Mouse (Mus musculus) heart, embryonic 10.5 days (tissue): ENCODE results near the gene Cib4. TPM values are rescaled to one million over a fixed set of nuclear protein-coding genes. Genes with fewer than 3 reads are reported as not detected.

Experiments
- DNase-seq: peaks from one replicate; pipeline ENCODE4 v3.0.0-alpha.2; 2017; ENCODE audit warnings: low spot score
- H3K27ac ChIP-seq: fragments of 300-500 bp; sonication (generic); 2 replicates; pipeline ENCODE4 v1.5.1; 2016; ENCODE audit warnings: mild to moderate bottlenecking
- H3K27me3 ChIP-seq: fragments of 300-500 bp; sonication (generic); 2 replicates; pipeline ENCODE4 v1.6.1; 2016; ENCODE audit warnings: mild to moderate bottlenecking; ENCODE audit not compliant: poor library complexity, insufficient read depth, severe bottlenecking
- H3K36me3 ChIP-seq: fragments of 300-500 bp; sonication (generic); 2 replicates; pipeline ENCODE4 v1.6.1; 2016; ENCODE audit warnings: mild to moderate bottlenecking, moderate library complexity
- H3K4me1 ChIP-seq: fragments of 300-500 bp; sonication (generic); 2 replicates; pipeline ENCODE4 v1.6.1; 2016; ENCODE audit warnings: mild to moderate bottlenecking
- H3K4me3 ChIP-seq: fragments of 300-500 bp; sonication (generic); 2 replicates; pipeline ENCODE4 v1.5.1; 2016; ENCODE audit warnings: mild to moderate bottlenecking, moderate library complexity
- H3K9me3 ChIP-seq: fragments of 300-500 bp; sonication (generic); 2 replicates; pipeline ENCODE4 v1.6.1; 2016; ENCODE audit warnings: mild to moderate bottlenecking, moderate library complexity
- WGBS: fragments of 180-500 bp; shearing (Covaris S2); methylation state at CpG from one replicate; pipeline ENCODE4 v1.1.7; 2016; 5-methylcytosine and 5-hydroxymethylcytosine counted together
- polyA plus RNA-seq: library from polyadenylated mRNA; unstranded; fragments of >200 nt; fragmentation: Nextera tagmentation; extraction: Ambion mirVana; gene quantifications from 2 replicates; pipeline ENCODE4 v1.2.1, GENCODE M21; 2016

Cib4 gene
- polyA plus RNA-seq, 1 experiment from 2014 or later, result not detected

GRCm38 (mm10) chr5:30490215-30490614, 55.4 kb downstream of the Cib4 start:
- no peak for DNase-seq
- Histone ChIP-seq H3K27ac (no peak overlapping the region), H3K4me3 (no peak overlapping the region), H3K4me1 (peaks cover 12% of the 10 kb centered on the region), H3K9me3 (no peaks in the 10 kb centered on the region), H3K27me3 (no peaks in the 10 kb centered on the region), H3K36me3 (no peaks in the 10 kb centered on the region)

GRCm38 (mm10) chr5:30485136-30485535, 60.5 kb downstream of the Cib4 start:
- WGBS, result 81% methylated on average over 6 of the region's 6 CpGs
- Histone ChIP-seq H3K36me3 (no peaks in the 10 kb centered on the region), H3K4me3 (no peak overlapping the region), H3K27ac (no peak overlapping the region), H3K4me1 (no peaks in the 10 kb centered on the region), H3K27me3 (no peaks in the 10 kb centered on the region), H3K9me3 (no peaks in the 10 kb centered on the region)
- no peak for DNase-seq

- WGBS, result 76% methylated on average over 5 of the region's 5 CpGs
- no peaks in the 10 kb centered on the region for H3K36me3 ChIP-seq
- H3K4me1 ChIP-seq, result no peaks in the 10 kb centered on the region
- H3K27me3 ChIP-seq, result no peaks in the 10 kb centered on the region
- H3K27ac ChIP-seq, result no peak overlapping the region
- no peaks in the 10 kb centered on the region for H3K9me3 ChIP-seq
- no peak overlapping the region for H3K4me3 ChIP-seq
- DNase-seq, result no peak
These were observed 61.0 kb downstream of the Cib4 start for GRCm38 (mm10) chr5:30484591-30484990.

GRCm38 (mm10) chr5:30483533-30483932, 62.1 kb downstream of the Cib4 start:
- H3K27me3 ChIP-seq, result no peaks in the 10 kb centered on the region
- no peak for DNase-seq
- no peak overlapping the region for H3K27ac ChIP-seq
- whole genome bisulfite sequencing, result 76% methylated on average over 8 of the region's 8 CpGs
- no peaks in the 10 kb centered on the region; the same call in 1 of the 2 replicates for H3K36me3 ChIP-seq
- H3K9me3 ChIP-seq, result no peaks in the 10 kb centered on the region
- no peak overlapping the region for H3K4me3 ChIP-seq
- H3K4me1 ChIP-seq, result no peaks in the 10 kb centered on the region

- Histone ChIP-seq H3K27me3 (no peaks in the 10 kb centered on the region), H3K27ac (peak overlapping the region; percentile 42; the same call in 1 of the 2 replicates), H3K36me3 (no peaks in the 10 kb centered on the region; the same call in 1 of the 2 replicates), H3K4me1 (no peaks in the 10 kb centered on the region), H3K4me3 (no peak overlapping the region), H3K9me3 (no peaks in the 10 kb centered on the region)
- DNase-seq, result peak; percentile 91
- 19% methylated on average over 5 of the region's 5 CpGs for WGBS
These were observed 63.3 kb downstream of the Cib4 start for GRCm38 (mm10) chr5:30482319-30482718.

GRCm38 (mm10) chr5:30476534-30476933, 69.1 kb downstream of the Cib4 start:
- WGBS, result 40% methylated on average over 10 of the region's 10 CpGs
- Histone ChIP-seq H3K4me1 (peaks cover 13% of the 10 kb centered on the region; the same call in 1 of the 2 replicates), H3K27ac (no peak overlapping the region), H3K27me3 (no peaks in the 10 kb centered on the region), H3K36me3 (no peaks in the 10 kb centered on the region; the same call in 1 of the 2 replicates), H3K4me3 (no peak overlapping the region), H3K9me3 (no peaks in the 10 kb centered on the region)
- no peak for DNase-seq

- no peak overlapping the region for H3K4me3 ChIP-seq
- H3K4me1 ChIP-seq, result peaks cover 19% of the 10 kb centered on the region; the same call in 1 of the 2 replicates
- no peaks in the 10 kb centered on the region for H3K36me3 ChIP-seq
- no peaks in the 10 kb centered on the region for H3K9me3 ChIP-seq
- 42% methylated on average over 5 of the region's 5 CpGs for WGBS
- H3K27me3 ChIP-seq, result 0 out of 2 replicates have a peak, but pooled peaks cover 4% of the 10 kb centered on the region
- H3K27ac ChIP-seq, result peak overlapping the region; percentile 38; the same call in 1 of the 2 replicates
- no peak for DNase-seq
These were observed 73.5 kb downstream of the Cib4 start for GRCm38 (mm10) chr5:30472148-30472547.

GRCm38 (mm10) chr5:30470454-30470853, 75.2 kb downstream of the Cib4 start:
- H3K9me3 ChIP-seq, result no peaks in the 10 kb centered on the region
- H3K4me3 ChIP-seq, result no peak overlapping the region
- peaks cover 21% of the 10 kb centered on the region for H3K27me3 ChIP-seq
- peaks cover 24% of the 10 kb centered on the region for H3K4me1 ChIP-seq
- H3K27ac ChIP-seq, result no peak overlapping the region
- no peaks in the 10 kb centered on the region for H3K36me3 ChIP-seq
- 52% methylated on average over 6 of the region's 6 CpGs for WGBS
- DNase-seq, result no peak

GRCm38 (mm10) chr5:30466315-30466714, 79.3 kb downstream of the Cib4 start:
- H3K9me3 ChIP-seq, result no peaks in the 10 kb centered on the region
- no peaks in the 10 kb centered on the region for H3K36me3 ChIP-seq
- H3K27ac ChIP-seq, result peak overlapping the region; percentile 23; the same call in 1 of the 2 replicates
- H3K27me3 ChIP-seq, result peaks cover 62% of the 10 kb centered on the region
- peak overlapping the region; percentile 52 for H3K4me3 ChIP-seq
- H3K4me1 ChIP-seq, result peaks cover 22% of the 10 kb centered on the region
- DNase-seq, result no peak
- WGBS, result 39% methylated on average over 9 of the region's 9 CpGs

GRCm38 (mm10) chr5:30465861-30466260, 79.8 kb downstream of the Cib4 start, which contains the start of gene 1700001C02Rik:
Gene 1700001C02Rik (plus strand): TSS chr5:30466047.
- DNase-seq, result no peak
- Histone ChIP-seq H3K4me3 (peak within 1 kb of the TSS; percentile 52), H3K4me1 (peaks cover 24% of the 10 kb centered on the region), H3K27ac (peak within 1 kb of the TSS; percentile 23; the same call in 1 of the 2 replicates), H3K27me3 (peaks cover 66% of the 10 kb centered on the region), H3K9me3 (no peaks in the 10 kb centered on the region), H3K36me3 (no peaks in the 10 kb centered on the region)
- 25% methylated on average over 21 of the region's 21 CpGs for WGBS

GRCm38 (mm10) chr5:30461821-30462220, 83.8 kb downstream of the Cib4 start, which contains the start of gene Otof:
Gene Otof (minus strand): TSS chr5:30461932.
- Histone ChIP-seq H3K4me1 (peaks cover 21% of the 10 kb centered on the region), H3K4me3 (no peak within 1 kb of the TSS), H3K27ac (no peak within 1 kb of the TSS), H3K27me3 (peaks cover 97% of the 10 kb centered on the region), H3K36me3 (no peaks in the 10 kb centered on the region), H3K9me3 (no peaks in the 10 kb centered on the region)
- WGBS, result 28% methylated on average over 12 of the region's 12 CpGs
- no peak for DNase-seq

GRCm38 (mm10) chr5:30460155-30460554, 85.5 kb downstream of the Cib4 start:
- Histone ChIP-seq H3K9me3 (no peaks in the 10 kb centered on the region), H3K36me3 (no peaks in the 10 kb centered on the region), H3K4me1 (peaks cover 13% of the 10 kb centered on the region), H3K27ac (no peak overlapping the region), H3K4me3 (no peak overlapping the region), H3K27me3 (peaks cover 84% of the 10 kb centered on the region)
- WGBS, result 43% methylated on average over 4 of the region's 4 CpGs
- DNase-seq, result no peak

- no peak overlapping the region for H3K4me3 ChIP-seq
- WGBS, result 53% methylated on average over 6 of the region's 6 CpGs
- H3K27me3 ChIP-seq, result peaks cover 49% of the 10 kb centered on the region
- no peaks in the 10 kb centered on the region for H3K9me3 ChIP-seq
- H3K27ac ChIP-seq, result no peak overlapping the region
- no peak for DNase-seq
- H3K4me1 ChIP-seq, result peaks cover 3% of the 10 kb centered on the region
- no peaks in the 10 kb centered on the region for H3K36me3 ChIP-seq
These were observed 89.6 kb downstream of the Cib4 start for GRCm38 (mm10) chr5:30456056-30456455.
